Mouse (Mus musculus): Measurements from ENCODE around the gene Wdr43.

Wdr43 gene

GRCm38 (mm10) chr17:71663491-71663890 lies 47.8 kb downstream of the Wdr43 start:
- DNase-seq (ENCODE audit: low spot score) = no peak

- DNase-seq (ENCODE audit: low spot score) = no peak
Observed at GRCm38 (mm10) chr17:71664172-71664571, 48.5 kb downstream of the Wdr43 start.

- no peak for DNase-seq (ENCODE audit: low spot score)
Observed at GRCm38 (mm10) chr17:71665201-71665600, 49.5 kb downstream of the Wdr43 start.

GRCm38 (mm10) chr17:71669511-71669910 lies 53.8 kb downstream of the Wdr43 start:
- DNase-seq (ENCODE audit: low spot score) = no peak

GRCm38 (mm10) chr17:71671840-71672546 lies 56.3 kb downstream of the Wdr43 start:
- DNase-seq (ENCODE audit: low spot score) = peak; percentile 48

- DNase-seq (ENCODE audit: low spot score) = no peak
Observed at GRCm38 (mm10) chr17:71673092-71673491, 57.4 kb downstream of the Wdr43 start, which contains the start of gene Togaram2. TSS of gene Togaram2 (plus strand) at chr17:71673261.

- no peak for DNase-seq (ENCODE audit: low spot score)
Observed at GRCm38 (mm10) chr17:71673936-71674335, 58.2 kb downstream of the Wdr43 start.

- peak; percentile 40 for DNase-seq (ENCODE audit: low spot score)
Observed at GRCm38 (mm10) chr17:71674886-71675285, 59.2 kb downstream of the Wdr43 start.

- DNase-seq (ENCODE audit: low spot score) = no peak
Observed at GRCm38 (mm10) chr17:71681666-71682065, 66.0 kb downstream of the Wdr43 start.

GRCm38 (mm10) chr17:71682379-71682778 lies 66.7 kb downstream of the Wdr43 start:
- DNase-seq (ENCODE audit: low spot score) = no peak

GRCm38 (mm10) chr17:71683281-71683680 lies 67.6 kb downstream of the Wdr43 start:
- DNase-seq (ENCODE audit: low spot score) = no peak

GRCm38 (mm10) chr17:71684103-71684608 lies 68.5 kb downstream of the Wdr43 start:
- peak; percentile 67 for DNase-seq (ENCODE audit: low spot score)

GRCm38 (mm10) chr17:71687436-71687835 lies 71.7 kb downstream of the Wdr43 start:
- no peak for DNase-seq (ENCODE audit: low spot score)

GRCm38 (mm10) chr17:71689903-71690302 lies 74.2 kb downstream of the Wdr43 start:
- DNase-seq (ENCODE audit: low spot score) = no peak

GRCm38 (mm10) chr17:71691361-71691875 lies 75.7 kb downstream of the Wdr43 start:
- DNase-seq (ENCODE audit: low spot score) = no peak

GRCm38 (mm10) chr17:71693313-71693712 lies 77.6 kb downstream of the Wdr43 start:
- no peak for DNase-seq (ENCODE audit: low spot score)

GRCm38 (mm10) chr17:71693780-71694179 lies 78.1 kb downstream of the Wdr43 start:
- DNase-seq (ENCODE audit: low spot score) = no peak

GRCm38 (mm10) chr17:71695151-71695550 lies 79.5 kb downstream of the Wdr43 start:
- DNase-seq (ENCODE audit: low spot score) = no peak

GRCm38 (mm10) chr17:71695716-71696315 lies 80.1 kb downstream of the Wdr43 start:
- no peak for DNase-seq (ENCODE audit: low spot score)

- DNase-seq (ENCODE audit: low spot score) = no peak
Observed at GRCm38 (mm10) chr17:71696396-71696795, 80.7 kb downstream of the Wdr43 start.

GRCm38 (mm10) chr17:71697896-71698618 lies 82.4 kb downstream of the Wdr43 start:
- no peak for DNase-seq (ENCODE audit: low spot score)

- DNase-seq (ENCODE audit: low spot score) = no peak
Observed at GRCm38 (mm10) chr17:71698619-71698956, 82.9 kb downstream of the Wdr43 start.

- no peak for DNase-seq (ENCODE audit: low spot score)
Observed at GRCm38 (mm10) chr17:71705113-71705512, 89.4 kb downstream of the Wdr43 start.
